Mouse (Mus musculus): ENCODE measurements around the gene Rassf2. TPM values are rescaled to one million over a fixed set of nuclear protein-coding genes. Genes with fewer than 3 reads are reported as not detected.
A peak's percentile ranks its signal among the peaks of the same experiment; 100 is the strongest.

Rassf2 gene
- polyA plus RNA-seq (2012; ENCODE audit: insufficient read depth, low replicate concordance): 2.8 and 5.4 TPM in 2 replicates

DNA sequence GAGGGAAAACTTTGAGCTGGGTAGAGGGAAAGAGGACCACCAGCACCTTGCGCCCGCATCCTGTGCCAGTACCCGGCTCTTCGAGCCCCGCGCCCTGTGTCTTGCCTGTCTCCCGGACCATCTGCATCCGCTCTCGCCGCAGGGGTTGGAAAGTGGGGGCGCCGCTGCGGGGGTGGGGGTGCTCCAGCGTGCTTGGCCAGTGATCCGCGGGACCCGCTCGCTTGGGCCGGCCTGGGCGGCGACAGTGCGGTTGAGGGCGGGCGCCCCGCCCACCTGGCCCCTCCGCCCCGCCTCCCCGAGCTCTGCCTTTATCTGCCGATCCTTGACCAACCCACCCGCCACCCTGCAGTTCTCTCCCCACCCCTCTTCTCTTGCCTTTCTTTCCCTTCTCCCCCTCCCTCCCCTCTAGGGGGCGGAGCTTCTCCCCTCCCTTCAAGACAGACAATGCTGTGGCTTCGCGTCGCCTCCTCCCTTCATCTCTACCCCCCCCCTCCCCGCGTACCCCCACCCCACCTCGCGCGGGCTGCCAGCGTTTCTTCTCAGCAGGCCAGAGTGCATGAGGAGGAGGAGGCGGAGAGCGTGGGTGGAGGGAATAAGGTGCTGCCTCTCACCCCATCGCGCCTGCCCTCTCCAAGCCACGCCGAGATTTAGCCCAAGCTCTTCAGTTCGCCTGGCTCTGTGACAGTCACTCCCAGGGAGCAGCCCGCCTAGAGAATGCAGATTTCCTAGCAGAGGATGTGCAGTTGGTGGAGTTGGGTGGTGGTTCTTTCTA lies at the start of gene Rassf2:
Gene Rassf2, minus strand, starts transcription at position 613 of the 772 bp plus-strand sequence.
- Histone ChIP-seq H3K4me1 (peaks cover 42% of the 10 kb centered on the region), H3K27me3 (replicated peaks) (peaks cover 72% of the 10 kb centered on the region), H3K36me3 (replicated peaks; ENCODE audit: low read length) (no peaks in the 10 kb centered on the region), H3K4me3 (replicated peaks) (peak within 1 kb of the TSS; percentile 91), H3K9me3 (no peaks in the 10 kb centered on the region)
- no peak for TF ChIP-seq FLI1 (IDR thresholded peaks at IDR 0.05; ENCODE audit: low read length)
- TF ChIP-seq GATA1 (IDR thresholded peaks at IDR 0.05; ENCODE audit: borderline replicate concordance, low read length): no peak

DNA sequence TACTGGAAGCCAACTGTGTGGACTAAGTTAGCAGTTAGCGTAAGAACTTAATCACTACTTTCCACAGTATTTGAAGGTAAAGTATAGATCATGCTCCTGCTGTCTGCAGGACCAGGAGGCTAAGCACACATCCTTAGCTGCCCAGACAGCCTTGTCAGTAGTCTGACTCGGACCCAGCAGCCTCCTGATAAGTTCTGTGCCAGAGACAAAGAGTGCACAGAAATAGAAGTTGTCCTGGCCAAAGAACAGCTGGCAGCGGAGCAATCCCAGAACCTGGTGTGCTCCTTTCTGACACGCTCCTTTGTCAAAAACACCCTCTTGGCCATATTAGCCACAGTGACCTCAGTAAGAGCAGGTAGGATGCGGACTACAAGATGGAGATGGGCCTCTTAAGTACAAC lies 49.1 kb upstream of the Rassf2 start:
- H3K36me3 ChIP-seq (replicated peaks; ENCODE audit: low read length): peaks cover 73% of the 10 kb centered on the region
- no peak overlapping the region for H3K4me3 ChIP-seq (replicated peaks)
- H3K4me1 ChIP-seq: peaks cover 2% of the 10 kb centered on the region
- no peaks in the 10 kb centered on the region for H3K27me3 ChIP-seq (replicated peaks)
- H3K9me3 ChIP-seq: no peaks in the 10 kb centered on the region
- TF ChIP-seq FLI1 (IDR thresholded peaks at IDR 0.05; ENCODE audit: low read length): no peak
- no peak for TF ChIP-seq GATA1 (IDR thresholded peaks at IDR 0.05; ENCODE audit: borderline replicate concordance, low read length)

DNA sequence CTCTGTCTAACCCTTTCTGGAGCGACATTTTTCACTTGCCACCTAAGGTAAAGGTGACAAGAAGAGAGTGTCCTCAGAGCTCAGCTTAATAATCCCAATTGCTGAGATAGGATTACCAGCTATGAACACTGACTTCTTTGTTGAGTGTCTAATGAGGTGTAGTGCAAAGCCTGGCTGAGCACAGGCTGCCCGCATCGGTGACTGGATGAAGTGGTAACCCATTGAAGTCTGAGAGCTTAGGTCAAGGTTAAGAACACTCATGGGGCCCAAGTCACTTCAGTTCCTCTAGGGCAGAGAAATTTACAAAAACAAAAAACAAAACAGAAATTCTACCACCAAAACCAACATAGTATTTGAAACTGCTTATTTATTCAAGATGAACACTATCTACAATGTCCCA lies 43.0 kb upstream of the Rassf2 start:
- no peaks in the 10 kb centered on the region for H3K9me3 ChIP-seq
- H3K4me3 ChIP-seq (replicated peaks): no peak overlapping the region
- no peaks in the 10 kb centered on the region for H3K4me1 ChIP-seq
- TF ChIP-seq GATA1 (IDR thresholded peaks at IDR 0.05; ENCODE audit: borderline replicate concordance, low read length): no peak
- TF ChIP-seq FLI1 (IDR thresholded peaks at IDR 0.05; ENCODE audit: low read length): no peak
- peaks cover 80% of the 10 kb centered on the region for H3K36me3 ChIP-seq (replicated peaks; ENCODE audit: low read length)
- H3K27me3 ChIP-seq (replicated peaks): no peaks in the 10 kb centered on the region

DNA sequence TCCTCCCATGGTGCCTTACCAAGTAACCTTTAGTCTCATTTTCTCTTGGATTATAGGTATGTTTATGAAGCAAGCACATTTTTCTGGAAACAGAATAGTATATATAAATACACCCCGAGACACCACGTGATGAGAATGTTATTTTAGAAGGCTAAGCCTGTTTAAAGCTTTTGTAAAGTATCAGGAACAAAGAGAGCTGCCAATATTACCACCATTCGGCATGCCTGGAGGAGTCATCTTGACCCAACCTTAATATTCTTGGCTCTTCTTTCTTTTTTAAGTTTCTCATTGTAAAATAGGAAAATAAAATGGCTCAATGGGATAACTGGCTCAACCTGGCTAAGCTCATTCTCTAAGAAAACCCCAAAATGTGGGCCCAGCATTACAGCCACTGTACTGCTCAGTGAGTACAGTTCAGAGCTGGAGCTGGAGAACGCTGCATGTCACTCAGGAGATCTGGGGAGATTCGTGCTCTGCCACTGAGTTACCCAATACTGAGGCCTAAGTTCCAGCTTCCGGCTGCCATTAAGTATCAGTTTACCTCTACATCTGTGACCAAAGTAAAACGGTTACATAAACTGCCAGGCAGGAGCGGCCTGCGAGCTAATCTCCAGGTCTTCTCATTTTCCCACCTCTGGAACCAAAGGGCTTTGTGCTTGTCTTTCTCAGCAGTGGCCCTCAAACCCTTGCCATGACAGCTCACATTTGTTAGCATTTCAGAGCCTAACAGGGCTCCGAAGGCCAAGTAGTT lies 40.1 kb upstream of the Rassf2 start:
- TF ChIP-seq FLI1 (IDR thresholded peaks at IDR 0.05; ENCODE audit: low read length): no peak
- TF ChIP-seq GATA1 (IDR thresholded peaks at IDR 0.05; ENCODE audit: borderline replicate concordance, low read length): no peak
- peaks cover 73% of the 10 kb centered on the region for H3K36me3 ChIP-seq (replicated peaks; ENCODE audit: low read length)

DNA sequence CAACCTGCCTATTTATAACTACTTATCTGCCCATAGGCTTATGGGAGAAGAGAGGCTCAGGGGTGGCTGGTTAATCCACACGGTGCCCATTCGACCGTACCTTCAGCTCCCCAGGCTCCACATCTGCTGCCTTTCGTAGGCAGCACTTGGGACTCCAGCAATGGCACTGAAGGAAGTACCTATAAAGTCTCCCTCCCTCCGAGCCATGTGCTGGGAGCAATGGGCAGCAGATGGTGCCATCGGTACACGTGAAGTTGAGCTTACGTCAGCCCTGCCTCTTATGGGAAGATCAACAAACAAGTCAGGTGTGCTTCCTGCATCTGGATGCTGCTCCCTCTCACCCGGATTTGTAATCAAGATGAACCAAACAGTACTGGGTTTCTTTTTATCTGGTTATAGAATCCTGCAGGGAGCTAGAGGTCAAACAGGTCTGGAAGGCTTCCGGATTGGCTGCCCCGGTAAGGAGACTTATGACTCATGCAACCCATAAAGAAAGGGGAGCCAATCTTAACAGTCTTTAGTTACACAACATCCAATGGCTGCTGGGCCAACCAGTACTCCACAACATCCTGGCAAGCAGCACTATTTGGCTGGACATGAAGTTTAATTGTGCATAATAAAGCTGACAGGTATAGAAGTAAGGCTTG lies 34.2 kb upstream of the Rassf2 start:
- Histone ChIP-seq H3K36me3 (replicated peaks; ENCODE audit: low read length) (peaks cover 68% of the 10 kb centered on the region), H3K27me3 (replicated peaks) (no peaks in the 10 kb centered on the region), H3K4me1 (peaks cover 8% of the 10 kb centered on the region), H3K4me3 (replicated peaks) (no peak overlapping the region), H3K9me3 (no peaks in the 10 kb centered on the region)
- no peak for TF ChIP-seq FLI1 (IDR thresholded peaks at IDR 0.05; ENCODE audit: low read length)
- TF ChIP-seq GATA1 (IDR thresholded peaks at IDR 0.05; ENCODE audit: borderline replicate concordance, low read length): no peak

More for the DNA sequence above, 40.1 kb upstream of the Rassf2 start:
- Histone ChIP-seq H3K4me1 (no peaks in the 10 kb centered on the region), H3K9me3 (no peaks in the 10 kb centered on the region), H3K4me3 (replicated peaks) (no peak overlapping the region), H3K27me3 (replicated peaks) (no peaks in the 10 kb centered on the region)

DNA sequence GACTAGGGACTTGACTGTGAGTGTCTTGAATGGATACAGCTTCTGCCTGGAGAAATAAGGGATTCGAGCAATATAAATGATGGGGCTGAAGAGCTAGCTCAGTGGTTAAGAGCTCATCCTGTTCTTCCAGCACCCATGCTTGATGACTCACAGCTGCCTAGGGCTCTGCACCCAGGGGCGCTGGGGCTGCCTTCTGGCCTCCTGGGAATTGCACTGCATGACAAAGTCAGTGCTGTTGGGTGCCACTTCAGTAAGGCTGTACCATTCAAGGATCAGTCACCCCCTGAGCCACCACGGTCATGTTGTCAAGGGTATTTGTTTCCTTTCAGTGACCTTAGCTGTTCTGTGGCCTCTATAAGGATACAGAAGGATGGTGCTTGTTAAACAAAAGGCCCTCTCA lies 33.7 kb upstream of the Rassf2 start:
- peaks cover 70% of the 10 kb centered on the region for H3K36me3 ChIP-seq (replicated peaks; ENCODE audit: low read length)
- H3K4me3 ChIP-seq (replicated peaks): no peak overlapping the region
- no peaks in the 10 kb centered on the region for H3K9me3 ChIP-seq
- peaks cover 8% of the 10 kb centered on the region for H3K4me1 ChIP-seq
- no peaks in the 10 kb centered on the region for H3K27me3 ChIP-seq (replicated peaks)
- no peak for TF ChIP-seq GATA1 (IDR thresholded peaks at IDR 0.05; ENCODE audit: borderline replicate concordance, low read length)
- no peak for TF ChIP-seq FLI1 (IDR thresholded peaks at IDR 0.05; ENCODE audit: low read length)

DNA sequence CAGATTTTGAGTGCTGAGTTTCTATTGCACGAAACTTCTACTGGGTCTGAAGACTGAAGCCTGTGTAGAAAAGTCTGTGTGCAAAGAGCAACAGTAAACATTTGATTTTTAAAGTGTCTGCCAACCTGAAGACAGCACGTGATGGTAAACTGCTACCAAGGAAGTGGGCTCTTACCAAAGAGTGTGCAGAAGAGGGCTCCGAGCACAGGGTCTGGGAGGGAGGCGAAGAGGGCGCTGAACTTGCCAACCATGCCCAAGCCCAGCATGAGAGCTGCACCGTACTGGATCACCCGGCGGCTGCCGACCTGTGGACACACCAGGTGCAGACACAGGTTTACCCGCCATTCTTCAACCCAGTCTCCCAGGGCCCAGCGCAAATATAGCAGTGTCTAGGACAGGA lies 31.8 kb upstream of the Rassf2 start:
- peaks cover 11% of the 10 kb centered on the region for H3K4me1 ChIP-seq
- no peaks in the 10 kb centered on the region for H3K27me3 ChIP-seq (replicated peaks)
- no peak overlapping the region for H3K4me3 ChIP-seq (replicated peaks)
- H3K9me3 ChIP-seq: no peaks in the 10 kb centered on the region
- H3K36me3 ChIP-seq (replicated peaks; ENCODE audit: low read length): peaks cover 85% of the 10 kb centered on the region
- no peak for TF ChIP-seq GATA1 (IDR thresholded peaks at IDR 0.05; ENCODE audit: borderline replicate concordance, low read length)
- no peak for TF ChIP-seq FLI1 (IDR thresholded peaks at IDR 0.05; ENCODE audit: low read length)

DNA sequence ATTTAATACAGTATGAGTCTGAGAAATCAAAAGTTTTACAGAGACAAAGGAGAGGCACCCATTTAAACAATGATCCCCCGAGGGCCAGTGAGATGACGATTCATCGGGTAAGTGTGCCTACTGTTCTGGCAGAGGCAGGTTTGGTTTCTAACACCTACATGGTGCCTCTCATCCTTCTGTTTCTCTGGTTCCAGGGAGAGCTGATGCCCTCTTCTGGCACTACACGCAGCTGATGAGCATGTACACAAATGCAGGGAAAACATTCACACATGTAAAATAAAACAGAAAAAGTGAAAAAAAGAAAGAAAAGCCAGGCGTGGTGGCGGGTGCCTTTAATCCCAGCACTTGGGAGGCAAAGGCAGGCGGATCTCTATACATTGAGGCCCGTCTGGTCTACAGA lies 29.9 kb upstream of the Rassf2 start:
- peaks cover 89% of the 10 kb centered on the region for H3K36me3 ChIP-seq (replicated peaks; ENCODE audit: low read length)
- no peak overlapping the region for H3K4me3 ChIP-seq (replicated peaks)
- H3K27me3 ChIP-seq (replicated peaks): no peaks in the 10 kb centered on the region
- peaks cover 26% of the 10 kb centered on the region for H3K4me1 ChIP-seq
- no peaks in the 10 kb centered on the region for H3K9me3 ChIP-seq
- no peak for TF ChIP-seq GATA1 (IDR thresholded peaks at IDR 0.05; ENCODE audit: borderline replicate concordance, low read length)
- no peak for TF ChIP-seq FLI1 (IDR thresholded peaks at IDR 0.05; ENCODE audit: low read length)

DNA sequence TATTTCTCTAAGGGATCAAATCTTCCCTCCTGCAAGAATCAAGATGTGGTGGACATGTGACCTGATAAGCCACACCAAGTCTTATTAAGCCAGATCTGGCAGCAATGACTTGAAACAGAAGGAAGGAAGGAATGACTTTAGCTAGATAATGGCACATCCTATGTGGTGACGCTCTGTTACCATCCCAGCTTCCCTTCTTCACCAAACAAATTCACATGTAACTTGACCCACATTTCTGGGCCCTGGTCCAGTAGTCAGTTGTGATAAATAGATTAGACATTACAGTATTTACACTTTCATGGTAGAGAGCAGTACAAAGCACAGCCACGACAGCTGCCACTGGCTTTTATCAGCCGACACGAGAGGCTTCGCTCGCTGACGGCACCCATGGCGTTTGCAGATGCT lies 25.3 kb upstream of the Rassf2 start:
- Histone ChIP-seq H3K4me3 (replicated peaks) (no peak overlapping the region), H3K27me3 (replicated peaks) (no peaks in the 10 kb centered on the region), H3K36me3 (replicated peaks; ENCODE audit: low read length) (peaks cover 74% of the 10 kb centered on the region), H3K4me1 (peaks cover 54% of the 10 kb centered on the region), H3K9me3 (no peaks in the 10 kb centered on the region)
- TF ChIP-seq FLI1 (IDR thresholded peaks at IDR 0.05; ENCODE audit: low read length): no peak
- no peak for TF ChIP-seq GATA1 (IDR thresholded peaks at IDR 0.05; ENCODE audit: borderline replicate concordance, low read length)

All from megakaryocyte, embryonic 14.5 days (primary cell).